Mouse (Mus musculus) thymus, adult 2 months (tissue): ENCODE measurements at regions not wholly inside any gene's neighbourhood (a gene's known extent, or its start where the extent isn't known, plus 50 kb on each side); places are given as distances from the start of the nearest gene placed in this dataset.

Experiments used
- DNase-seq: peaks from one replicate; pipeline ENCODE4 v3.0.0; 2021
- H3K27ac ChIP-seq: fragments of 200-500 bp; 2 replicates; pipeline ENCODE4 v1.5.1; 2012; ENCODE audit warnings: low read length, control low read depth; ENCODE audit not compliant: control insufficient read depth, insufficient read depth
- H3K27me3 ChIP-seq: fragments of 200-500 bp; 2 replicates; pipeline ENCODE4 v1.6.1; 2012; ENCODE audit warnings: mild to moderate bottlenecking, low read length, moderate library complexity, mixed read lengths; ENCODE audit not compliant: control insufficient read depth, insufficient read depth
- H3K36me3 ChIP-seq: fragments of 200-500 bp; 2 replicates; pipeline ENCODE4 v1.6.1; 2012; ENCODE audit warnings: mild to moderate bottlenecking, low read length, moderate library complexity; ENCODE audit not compliant: control insufficient read depth, insufficient read depth
- H3K4me1 ChIP-seq: fragments of 200-500 bp; replicated peaks from 2 replicates; pipeline ENCODE4 v1.6.1; 2012; ENCODE audit warnings: low read length; ENCODE audit not compliant: control insufficient read depth, insufficient read depth
- H3K4me3 ChIP-seq: fragments of 200-500 bp; 2 replicates; pipeline ENCODE4 v1.5.1; 2012; ENCODE audit warnings: mild to moderate bottlenecking, low read length, control low read depth, moderate library complexity; ENCODE audit not compliant: control insufficient read depth, insufficient read depth
- CTCF ChIP-seq: fragments of 200-500 bp; IDR thresholded peaks from 2 replicates; pipeline ENCODE4 v1.5.1; 2012; ENCODE audit warnings: mild to moderate bottlenecking, control low read depth, low read length, moderate library complexity, borderline replicate concordance; ENCODE audit not compliant: control insufficient read depth, poor library complexity, insufficient read depth; ENCODE audit errors: extremely low read depth
- POLR2A ChIP-seq: fragments of 200-500 bp; IDR thresholded peaks from 2 replicates; pipeline ENCODE4 v1.6.1; 2012; ENCODE audit warnings: mild to moderate bottlenecking, low read length, control low read depth, moderate library complexity; ENCODE audit not compliant: control insufficient read depth, poor library complexity, insufficient read depth; ENCODE audit errors: extremely low read depth
- WGBS: fragments of 180-500 bp; shearing (Covaris S2); methylation state at CpG from one replicate; pipeline ENCODE4 v1.1.7; 2018; 5-methylcytosine and 5-hydroxymethylcytosine counted together

- no peak for DNase-seq
These were observed 464.8 kb upstream of the Mki67 start for GRCm38 (mm10) chr7:136180996-136181395.

GRCm38 (mm10) chr7:136182101-136182500, 465.9 kb upstream of the Mki67 start:
- Histone ChIP-seq H3K27ac (no peak overlapping the region), H3K4me3 (no peak overlapping the region), H3K4me1 (no peaks in the 10 kb centered on the region), H3K36me3 (no peaks in the 10 kb centered on the region), H3K27me3 (no peaks in the 10 kb centered on the region)
- WGBS = 85% methylated on average over 5 of the region's 5 CpGs
- TF ChIP-seq CTCF = no peak
- TF ChIP-seq POLR2A = no peak
- no peak for DNase-seq

More at GRCm38 (mm10) chr7:136180996-136181395, 464.8 kb upstream of the Mki67 start:
- H3K27ac ChIP-seq = no peak overlapping the region
- no peaks in the 10 kb centered on the region for H3K27me3 ChIP-seq
- no peak for TF ChIP-seq POLR2A
- TF ChIP-seq CTCF = no peak
- no peaks in the 10 kb centered on the region for H3K4me1 ChIP-seq
- no peak overlapping the region for H3K4me3 ChIP-seq
- 76% methylated on average over 6 of the region's 6 CpGs for WGBS
- no peaks in the 10 kb centered on the region for H3K36me3 ChIP-seq

DNA sequence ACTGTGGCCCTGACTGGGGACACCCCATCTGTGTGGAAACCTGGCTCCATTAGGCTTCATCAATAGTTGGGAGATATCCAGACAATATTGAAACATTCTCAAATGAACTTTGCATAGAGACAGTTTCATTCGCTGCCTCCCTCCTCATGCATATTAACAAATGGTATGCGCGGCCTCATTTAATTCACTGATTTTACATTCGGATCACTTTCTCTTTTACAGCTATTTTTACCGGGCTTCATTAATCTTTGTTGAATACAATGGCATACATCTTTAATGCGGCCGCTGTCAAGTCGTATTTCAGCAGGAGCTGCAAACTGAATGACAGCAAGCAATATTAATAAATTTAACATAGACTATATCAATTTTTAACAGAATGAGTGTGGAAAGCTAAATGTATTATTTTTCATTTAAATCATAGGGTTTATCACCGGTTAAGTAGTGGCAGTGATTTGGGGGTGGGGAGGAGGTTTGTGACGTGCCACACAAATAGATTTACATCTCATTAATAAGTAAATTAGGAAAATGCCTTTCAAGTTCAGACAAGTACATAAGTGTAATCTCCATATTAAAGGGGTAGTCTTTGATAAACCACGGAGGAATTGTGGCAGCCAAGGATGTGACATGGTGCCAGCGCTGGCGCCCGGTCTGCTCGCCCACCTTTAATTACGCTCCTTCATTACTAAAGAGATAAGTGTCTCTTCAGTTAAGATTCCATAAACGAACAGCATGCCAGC, 480.4 kb upstream of the Mki67 start:
- no peaks in the 10 kb centered on the region for H3K36me3 ChIP-seq
- no peak overlapping the region for H3K27ac ChIP-seq
- WGBS = 94% methylated on average over 17 of the region's 17 CpGs
- no peaks in the 10 kb centered on the region for H3K4me1 ChIP-seq
- no peaks in the 10 kb centered on the region for H3K27me3 ChIP-seq
- no peak for DNase-seq
- H3K4me3 ChIP-seq = no peak overlapping the region
- TF ChIP-seq POLR2A = no peak
- TF ChIP-seq CTCF = no peak

- 97% methylated on average over 12 of the region's 12 CpGs for WGBS
- TF ChIP-seq CTCF = no peak
- TF ChIP-seq POLR2A = no peak
- DNase-seq = no peak
These were observed 492.7 kb upstream of the Mki67 start for GRCm38 (mm10) chr7:136208879-136209278.

GRCm38 (mm10) chr7:136209299-136210171, 493.4 kb upstream of the Mki67 start:
- H3K27me3 ChIP-seq = no peaks in the 10 kb centered on the region
- WGBS = 92% methylated on average over 31 of the region's 31 CpGs
- no peak overlapping the region for H3K27ac ChIP-seq
- H3K4me3 ChIP-seq = no peak overlapping the region
- no peak for TF ChIP-seq POLR2A
- TF ChIP-seq CTCF = no peak
- H3K4me1 ChIP-seq = peaks cover 2% of the 10 kb centered on the region; the same call in 1 of the 2 replicates
- DNase-seq = no peak
- H3K36me3 ChIP-seq = no peaks in the 10 kb centered on the region

More at GRCm38 (mm10) chr7:136208879-136209278, 492.7 kb upstream of the Mki67 start:
- no peak overlapping the region for H3K4me3 ChIP-seq
- no peaks in the 10 kb centered on the region for H3K36me3 ChIP-seq
- peaks cover 2% of the 10 kb centered on the region; the same call in 1 of the 2 replicates for H3K4me1 ChIP-seq
- H3K27ac ChIP-seq = no peak overlapping the region
- H3K27me3 ChIP-seq = no peaks in the 10 kb centered on the region

DNA sequence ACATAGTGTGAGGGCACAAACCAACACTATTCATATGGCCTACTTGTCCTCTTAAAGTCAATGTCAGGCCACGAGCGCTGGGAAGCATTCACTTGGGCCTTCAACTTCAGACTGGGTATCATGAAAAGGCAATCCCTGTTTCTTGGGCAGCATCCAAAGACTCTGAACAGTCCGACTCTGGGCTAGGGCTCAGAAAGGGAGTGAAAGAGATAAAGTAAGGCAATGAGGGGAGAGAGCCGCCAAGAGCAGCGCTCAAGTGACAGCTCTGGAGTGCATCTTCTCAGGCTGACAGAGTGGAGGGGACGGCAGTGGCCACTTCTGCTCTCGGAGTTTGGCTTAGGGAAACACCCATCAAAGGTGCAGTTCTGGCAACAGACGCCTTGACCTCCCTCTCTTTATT, 496.3 kb upstream of the Mki67 start:
- Histone ChIP-seq H3K27ac (no peak overlapping the region), H3K27me3 (no peaks in the 10 kb centered on the region), H3K36me3 (no peaks in the 10 kb centered on the region), H3K4me1 (peaks cover 2% of the 10 kb centered on the region; the same call in 1 of the 2 replicates), H3K4me3 (no peak overlapping the region)
- TF ChIP-seq CTCF (no peak), POLR2A (no peak)
- 90% methylated on average over 8 of the region's 8 CpGs for WGBS
- DNase-seq = no peak
